Mouse (Mus musculus) forebrain, embryonic 10.5 days (tissue): Measurements from ENCODE around the gene Id4. TPM values are rescaled to one million over a fixed set of nuclear protein-coding genes. Genes with fewer than 3 reads are reported as not detected.

Source experiments
- DNase-seq: peaks from one replicate; pipeline ENCODE4 v3.0.0-alpha.2; 2017; ENCODE audit warnings: low spot score; ENCODE audit errors: extremely low spot score
- H3K27ac ChIP-seq: fragments of 300-500 bp; sonication (generic); 2 replicates; pipeline ENCODE4 v1.5.1; 2016; ENCODE audit warnings: mild to moderate bottlenecking
- H3K27me3 ChIP-seq: fragments of 300-500 bp; sonication (generic); 2 replicates; pipeline ENCODE4 v1.6.1; 2016; ENCODE audit warnings: mild to moderate bottlenecking; ENCODE audit not compliant: poor library complexity, severe bottlenecking
- H3K36me3 ChIP-seq: fragments of 300-500 bp; sonication (generic); replicated peaks from 2 replicates; pipeline ENCODE4 v1.6.1; 2016; ENCODE audit warnings: mild to moderate bottlenecking, moderate library complexity
- H3K4me1 ChIP-seq: fragments of 300-500 bp; sonication (generic); 2 replicates; pipeline ENCODE4 v1.6.1; 2016
- H3K4me3 ChIP-seq: fragments of 300-500 bp; sonication (generic); 2 replicates; pipeline ENCODE4 v1.5.1; 2016; ENCODE audit warnings: mild to moderate bottlenecking, moderate library complexity
- H3K9me3 ChIP-seq: fragments of 300-500 bp; sonication (generic); 2 replicates; pipeline ENCODE4 v1.6.1; 2016; ENCODE audit warnings: mild to moderate bottlenecking, moderate library complexity
- WGBS: fragments of 180-500 bp; shearing (Covaris S2); methylation state at CpG from one replicate; pipeline ENCODE4 v1.1.7; 2016; 5-methylcytosine and 5-hydroxymethylcytosine counted together
- polyA plus RNA-seq: library from polyadenylated mRNA; unstranded; fragments of >200 nt; fragmentation: Nextera tagmentation; extraction: Ambion mirVana; gene quantifications from 2 replicates; pipeline ENCODE4 v1.2.1, GENCODE M21; 2016

The Id4 gene
- polyA plus RNA-seq, result 80.5 and 101 TPM in 2 replicates

GRCm38 (mm10) chr13:48260690-48261278, at the start of gene Id4:
Id4 (plus strand) TSS chr13:48261228.
- H3K36me3 ChIP-seq, result peaks cover 31% of the 10 kb centered on the region
- peaks cover 49% of the 10 kb centered on the region for H3K4me1 ChIP-seq
- peak within 1 kb of the TSS; percentile 97 for H3K27ac ChIP-seq
- H3K4me3 ChIP-seq, result peak within 1 kb of the TSS; percentile 90
- H3K9me3 ChIP-seq, result no peaks in the 10 kb centered on the region
- peak; percentile 96 for DNase-seq
- under 1% methylated on average over 52 of the region's 52 CpGs for WGBS
- H3K27me3 ChIP-seq, result peaks cover 20% of the 10 kb centered on the region; the same call in 1 of the 2 replicates

GRCm38 (mm10) chr13:48227136-48227535, 33.9 kb upstream of the Id4 start:
- peaks cover 50% of the 10 kb centered on the region for H3K4me1 ChIP-seq
- 34% methylated on average over 8 of the region's 8 CpGs for WGBS
- no peaks in the 10 kb centered on the region for H3K36me3 ChIP-seq
- no peaks in the 10 kb centered on the region for H3K27me3 ChIP-seq
- H3K4me3 ChIP-seq, result peak overlapping the region; percentile 55
- H3K9me3 ChIP-seq, result no peaks in the 10 kb centered on the region
- peak; percentile 27 for DNase-seq
- peak overlapping the region; percentile 96 for H3K27ac ChIP-seq

GRCm38 (mm10) chr13:48227712-48228111, 33.3 kb upstream of the Id4 start:
- Histone ChIP-seq H3K36me3 (no peaks in the 10 kb centered on the region), H3K27me3 (no peaks in the 10 kb centered on the region), H3K4me1 (peaks cover 50% of the 10 kb centered on the region), H3K4me3 (peak overlapping the region; percentile 55), H3K27ac (peak overlapping the region; percentile 96), H3K9me3 (no peaks in the 10 kb centered on the region)
- WGBS, result under 1% methylated on average over 38 of the region's 38 CpGs
- peak; percentile 94 for DNase-seq

- Histone ChIP-seq H3K36me3 (no peaks in the 10 kb centered on the region), H3K4me3 (peak overlapping the region; percentile 55), H3K27ac (peak overlapping the region; percentile 96), H3K27me3 (no peaks in the 10 kb centered on the region), H3K9me3 (no peaks in the 10 kb centered on the region), H3K4me1 (peaks cover 50% of the 10 kb centered on the region)
- no peak for DNase-seq
- 14% methylated on average over 4 of the region's 4 CpGs for WGBS
Observed at GRCm38 (mm10) chr13:48228114-48228513, 32.9 kb upstream of the Id4 start.

- WGBS, result 46% methylated on average over 6 of the region's 6 CpGs
- H3K36me3 ChIP-seq, result no peaks in the 10 kb centered on the region
- no peak for DNase-seq
- no peaks in the 10 kb centered on the region for H3K9me3 ChIP-seq
- H3K4me3 ChIP-seq, result no peak overlapping the region
- H3K27me3 ChIP-seq, result no peaks in the 10 kb centered on the region
- H3K27ac ChIP-seq, result peak overlapping the region; percentile 61
- H3K4me1 ChIP-seq, result peaks cover 50% of the 10 kb centered on the region
Observed at GRCm38 (mm10) chr13:48230996-48231395, 30.0 kb upstream of the Id4 start.

- H3K36me3 ChIP-seq, result no peaks in the 10 kb centered on the region
- peak overlapping the region; percentile 51; the same call in 1 of the 2 replicates for H3K27ac ChIP-seq
- WGBS, result 85% methylated on average over 4 of the region's 4 CpGs
- no peaks in the 10 kb centered on the region for H3K27me3 ChIP-seq
- H3K9me3 ChIP-seq, result no peaks in the 10 kb centered on the region
- H3K4me1 ChIP-seq, result peaks cover 30% of the 10 kb centered on the region
- no peak overlapping the region for H3K4me3 ChIP-seq
- no peak for DNase-seq
Observed at GRCm38 (mm10) chr13:48236436-48236835, 24.6 kb upstream of the Id4 start.

- no peak for DNase-seq
- Histone ChIP-seq H3K27me3 (no peaks in the 10 kb centered on the region), H3K9me3 (no peaks in the 10 kb centered on the region), H3K36me3 (no peaks in the 10 kb centered on the region), H3K4me1 (peaks cover 25% of the 10 kb centered on the region), H3K27ac (peak overlapping the region; percentile 51; the same call in 1 of the 2 replicates), H3K4me3 (no peak overlapping the region)
- 87% methylated on average over 7 of the region's 7 CpGs for WGBS
Observed at GRCm38 (mm10) chr13:48236865-48237264, 24.2 kb upstream of the Id4 start.

GRCm38 (mm10) chr13:48237516-48237915, 23.5 kb upstream of the Id4 start:
- no peaks in the 10 kb centered on the region for H3K36me3 ChIP-seq
- DNase-seq, result peak; percentile 22
- peak overlapping the region; percentile 75 for H3K27ac ChIP-seq
- H3K4me3 ChIP-seq, result no peak overlapping the region
- no peaks in the 10 kb centered on the region for H3K9me3 ChIP-seq
- H3K27me3 ChIP-seq, result no peaks in the 10 kb centered on the region
- peaks cover 23% of the 10 kb centered on the region for H3K4me1 ChIP-seq
- 10% methylated on average over 4 of the region's 4 CpGs for WGBS

- Histone ChIP-seq H3K36me3 (no peaks in the 10 kb centered on the region), H3K4me3 (no peak overlapping the region), H3K27ac (peak overlapping the region; percentile 66), H3K27me3 (no peaks in the 10 kb centered on the region), H3K4me1 (peaks cover 22% of the 10 kb centered on the region), H3K9me3 (no peaks in the 10 kb centered on the region)
- DNase-seq, result no peak
- 31% methylated on average over 5 of the region's 5 CpGs for WGBS
Observed at GRCm38 (mm10) chr13:48245235-48246012, 15.6 kb upstream of the Id4 start.

- Histone ChIP-seq H3K4me3 (no peak overlapping the region), H3K9me3 (peaks cover 17% of the 10 kb centered on the region; the same call in 1 of the 2 replicates), H3K4me1 (peaks cover 14% of the 10 kb centered on the region), H3K36me3 (no peaks in the 10 kb centered on the region; the same call in 1 of the 2 replicates), H3K27ac (peak overlapping the region; percentile 17; the same call in 1 of the 2 replicates), H3K27me3 (no peaks in the 10 kb centered on the region)
- no peak for DNase-seq
- WGBS, result 33% methylated on average over 2 of the region's 2 CpGs
Observed at GRCm38 (mm10) chr13:48252559-48252958, 8.5 kb upstream of the Id4 start.

GRCm38 (mm10) chr13:48255026-48255425, 6.0 kb upstream of the Id4 start:
- Histone ChIP-seq H3K27ac (no peak overlapping the region), H3K4me1 (peaks cover 34% of the 10 kb centered on the region), H3K4me3 (no peak overlapping the region), H3K9me3 (peaks cover 17% of the 10 kb centered on the region; the same call in 1 of the 2 replicates), H3K27me3 (no peaks in the 10 kb centered on the region), H3K36me3 (no peaks in the 10 kb centered on the region; the same call in 1 of the 2 replicates)
- WGBS, result 93% methylated on average over 8 of the region's 8 CpGs
- DNase-seq, result no peak

GRCm38 (mm10) chr13:48261341-48262221, 553 bp downstream of the Id4 start:
- DNase-seq, result peak; percentile 63
- Histone ChIP-seq H3K27me3 (peaks cover 20% of the 10 kb centered on the region), H3K4me1 (peaks cover 49% of the 10 kb centered on the region), H3K27ac (peak overlapping the region; percentile 97), H3K4me3 (peak overlapping the region; percentile 90), H3K36me3 (peaks cover 31% of the 10 kb centered on the region), H3K9me3 (no peaks in the 10 kb centered on the region)
- WGBS, result under 1% methylated on average over 98 of the region's 98 CpGs
